Mouse (Mus musculus) liver, adult 2 months (tissue): ENCODE results near the gene Slco1c1. TPM values are rescaled to one million over a fixed set of nuclear protein-coding genes. Genes with fewer than 3 reads are reported as not detected.
"Not testable (repeated sequence)": the region's sequence is repeated elsewhere in the genome, so short reads cannot be mapped to it uniquely, and the experiment has no call there.

Experiments used
- DNase-seq: peaks from one replicate; pipeline ENCODE4 v3.0.0-alpha.2; 2011; ENCODE audit warnings: low read depth, low spot score; ENCODE audit errors: extremely low read depth
- H3K27ac ChIP-seq: fragments of 200-500 bp; replicated peaks from 2 replicates; pipeline ENCODE4 v1.5.1; 2012; ENCODE audit warnings: low read depth, mild to moderate bottlenecking, control low read depth, inconsistent platforms, low read length; ENCODE audit not compliant: insufficient read depth
- H3K27me3 ChIP-seq: fragments of 200-500 bp; 2 replicates; pipeline ENCODE4 v1.6.1; 2012; ENCODE audit warnings: mild to moderate bottlenecking, moderate library complexity, low read length, inconsistent platforms; ENCODE audit not compliant: control insufficient read depth, insufficient read depth
- H3K36me3 ChIP-seq: fragments of 200-500 bp; 2 replicates; pipeline ENCODE4 v1.6.1; 2012; ENCODE audit warnings: low read length, inconsistent platforms; ENCODE audit not compliant: control insufficient read depth, insufficient read depth
- H3K4me1 ChIP-seq: fragments of 200-500 bp; 2 replicates; pipeline ENCODE4 v1.6.1; 2011; ENCODE audit warnings: low read length; ENCODE audit not compliant: control insufficient read depth, insufficient read depth
- H3K4me3 ChIP-seq: fragments of 200-500 bp; 2 replicates; pipeline ENCODE4 v1.5.1; 2011; ENCODE audit warnings: low read depth, mild to moderate bottlenecking, control low read depth, low read length, moderate library complexity; ENCODE audit not compliant: insufficient read depth
- H3K79me2 ChIP-seq: fragments of 200-500 bp; 2 replicates; pipeline ENCODE4 v1.6.1; 2012; ENCODE audit warnings: inconsistent platforms, mild to moderate bottlenecking, low read length, moderate library complexity; ENCODE audit not compliant: control insufficient read depth, insufficient read depth
- H3K9ac ChIP-seq: fragments of 200-500 bp; 2 replicates; pipeline ENCODE4 v1.6.1; 2012; ENCODE audit warnings: low read depth, mild to moderate bottlenecking, control low read depth, inconsistent platforms, low read length
- CTCF ChIP-seq: fragments of 200-500 bp; IDR thresholded peaks from 2 replicates; pipeline ENCODE4 v1.5.1; 2011; ENCODE audit warnings: low read depth, low read length, control low read depth
- POLR2A ChIP-seq: fragments of 200-500 bp; IDR thresholded peaks from 2 replicates; pipeline ENCODE4 v1.6.1; 2011; ENCODE audit warnings: low read length, control low read depth; ENCODE audit not compliant: insufficient read depth; ENCODE audit errors: extremely low read depth
- WGBS: fragments of 180-500 bp; shearing (Covaris S2); methylation state at CpG from one replicate; pipeline ENCODE4 v1.1.7; 2018; 5-methylcytosine and 5-hydroxymethylcytosine counted together
- polyA plus RNA-seq: library from polyadenylated mRNA; depleted of rRNA; stranded (reverse); fragments of >200 nt; gene quantifications from 2 replicates; pipeline ENCODE4 v1.2.3, GENCODE M21; 2012
- total RNA-seq: library from RNA; depleted of rRNA; stranded (reverse); fragments of >200 nt; gene quantifications from 2 replicates; pipeline ENCODE4 v1.2.3, GENCODE M21; 2014

Slco1c1 gene
- total and polyA plus RNA-seq, 2 experiments = not detected

- no peak for DNase-seq
- Histone ChIP-seq H3K27ac (no peak overlapping the region), H3K27me3 (no peaks in the 10 kb centered on the region), H3K36me3 (no peaks in the 10 kb centered on the region), H3K4me1 (no peaks in the 10 kb centered on the region), H3K4me3 (no peak overlapping the region), H3K9ac (no peak overlapping the region), H3K79me2 (no peaks in the 10 kb centered on the region)
- TF ChIP-seq CTCF = no peak
- TF ChIP-seq POLR2A = no peak
- WGBS = 85% methylated on average over 10 of the region's 10 CpGs
These were observed 43.8 kb downstream of the Slco1c1 start for GRCm38 (mm10) chr6:141567852-141568558.

GRCm38 (mm10) chr6:141568559-141568946 is 44.4 kb downstream of the Slco1c1 start:
- Histone ChIP-seq H3K79me2 (no peaks in the 10 kb centered on the region), H3K27me3 (no peaks in the 10 kb centered on the region), H3K9ac (no peak overlapping the region), H3K4me1 (no peaks in the 10 kb centered on the region), H3K4me3 (no peak overlapping the region), H3K36me3 (no peaks in the 10 kb centered on the region), H3K27ac (no peak overlapping the region)
- no peak for TF ChIP-seq POLR2A
- TF ChIP-seq CTCF = no peak
- WGBS = 82% methylated on average over 3 of the region's 3 CpGs
- no peak for DNase-seq

- H3K4me1 ChIP-seq = no peaks in the 10 kb centered on the region
- no peak overlapping the region for H3K4me3 ChIP-seq
- H3K36me3 ChIP-seq = no peaks in the 10 kb centered on the region
- H3K27me3 ChIP-seq = no peaks in the 10 kb centered on the region
- H3K9ac ChIP-seq = no peak overlapping the region
- no peak overlapping the region for H3K27ac ChIP-seq
- TF ChIP-seq CTCF = peak; percentile 63
- TF ChIP-seq POLR2A = no peak
- H3K79me2 ChIP-seq = no peaks in the 10 kb centered on the region
- WGBS = 22% methylated on average over 3 of the region's 3 CpGs
- no peak for DNase-seq
These were observed 52.6 kb downstream of the Slco1c1 start for GRCm38 (mm10) chr6:141576646-141577200.

- 89% methylated on average over 1 of the region's 1 CpGs for WGBS
- no peak for DNase-seq
- Histone ChIP-seq H3K36me3 (no peaks in the 10 kb centered on the region), H3K27ac (no peak overlapping the region), H3K4me3 (no peak overlapping the region), H3K27me3 (no peaks in the 10 kb centered on the region), H3K4me1 (no peaks in the 10 kb centered on the region), H3K9ac (no peak overlapping the region), H3K79me2 (no peaks in the 10 kb centered on the region)
- TF ChIP-seq POLR2A = no peak
- TF ChIP-seq CTCF = no peak
These were observed 60.7 kb downstream of the Slco1c1 start for GRCm38 (mm10) chr6:141584791-141585403.

- Histone ChIP-seq H3K27ac (no peak overlapping the region), H3K79me2 (no peaks in the 10 kb centered on the region), H3K4me3 (no peak overlapping the region), H3K36me3 (no peaks in the 10 kb centered on the region), H3K27me3 (no peaks in the 10 kb centered on the region), H3K4me1 (peaks cover 4% of the 10 kb centered on the region), H3K9ac (no peak overlapping the region)
- WGBS = 83% methylated on average over 1 of the region's 1 CpGs
- TF ChIP-seq POLR2A (no peak), CTCF (no peak)
- DNase-seq = peak; percentile 60
These were observed 65.8 kb downstream of the Slco1c1 start for GRCm38 (mm10) chr6:141590002-141590401.

GRCm38 (mm10) chr6:141590598-141591200 is 66.5 kb downstream of the Slco1c1 start:
- not testable (repeated sequence) for H3K79me2 ChIP-seq, H3K36me3 ChIP-seq, H3K4me3 ChIP-seq, H3K9ac ChIP-seq, H3K4me1 ChIP-seq, H3K27me3 ChIP-seq
- WGBS = 7% methylated on average over 4 of the region's 4 CpGs
- DNase-seq = peak; percentile 90
- peak overlapping the region; percentile 59 for H3K27ac ChIP-seq
